Mouse (Mus musculus): ENCODE results near the gene Sox21.

Sox21 gene

GRCm38 (mm10) chr14:118225061-118225743 lies 11.6 kb downstream of the Sox21 start:
- DNase-seq = no peak

GRCm38 (mm10) chr14:118220885-118221284 lies 15.9 kb downstream of the Sox21 start:
- DNase-seq = no peak

GRCm38 (mm10) chr14:118216826-118217225 lies 20.0 kb downstream of the Sox21 start:
- no peak for DNase-seq

GRCm38 (mm10) chr14:118212188-118212804 lies 24.5 kb downstream of the Sox21 start:
- DNase-seq = no peak

- DNase-seq = no peak
These were observed 27.2 kb downstream of the Sox21 start for GRCm38 (mm10) chr14:118209642-118210041.

GRCm38 (mm10) chr14:118207347-118207746 lies 29.5 kb downstream of the Sox21 start:
- DNase-seq = no peak

GRCm38 (mm10) chr14:118203031-118203430 lies 33.8 kb downstream of the Sox21 start:
- peak in 1 of 2 experiments; percentile 22 for DNase-seq

- no peak for DNase-seq
These were observed 34.8 kb downstream of the Sox21 start for GRCm38 (mm10) chr14:118202006-118202405.

GRCm38 (mm10) chr14:118200731-118201130 lies 36.1 kb downstream of the Sox21 start:
- DNase-seq = no peak

GRCm38 (mm10) chr14:118197063-118197462 lies 39.8 kb downstream of the Sox21 start:
- no peak for DNase-seq

GRCm38 (mm10) chr14:118194219-118194914 lies 42.5 kb downstream of the Sox21 start:
- DNase-seq = no peak

- DNase-seq = no peak
These were observed 43.2 kb downstream of the Sox21 start for GRCm38 (mm10) chr14:118193663-118194062.

- no peak for DNase-seq
These were observed 43.7 kb downstream of the Sox21 start for GRCm38 (mm10) chr14:118193001-118193628.

- DNase-seq = no peak
These were observed 45.4 kb downstream of the Sox21 start for GRCm38 (mm10) chr14:118191442-118191841.

All from thymus, adult 18-20 months (tissue).